10 mouse cellular contexts compared by ENCODE assay signal in the genomic region with DNA sequence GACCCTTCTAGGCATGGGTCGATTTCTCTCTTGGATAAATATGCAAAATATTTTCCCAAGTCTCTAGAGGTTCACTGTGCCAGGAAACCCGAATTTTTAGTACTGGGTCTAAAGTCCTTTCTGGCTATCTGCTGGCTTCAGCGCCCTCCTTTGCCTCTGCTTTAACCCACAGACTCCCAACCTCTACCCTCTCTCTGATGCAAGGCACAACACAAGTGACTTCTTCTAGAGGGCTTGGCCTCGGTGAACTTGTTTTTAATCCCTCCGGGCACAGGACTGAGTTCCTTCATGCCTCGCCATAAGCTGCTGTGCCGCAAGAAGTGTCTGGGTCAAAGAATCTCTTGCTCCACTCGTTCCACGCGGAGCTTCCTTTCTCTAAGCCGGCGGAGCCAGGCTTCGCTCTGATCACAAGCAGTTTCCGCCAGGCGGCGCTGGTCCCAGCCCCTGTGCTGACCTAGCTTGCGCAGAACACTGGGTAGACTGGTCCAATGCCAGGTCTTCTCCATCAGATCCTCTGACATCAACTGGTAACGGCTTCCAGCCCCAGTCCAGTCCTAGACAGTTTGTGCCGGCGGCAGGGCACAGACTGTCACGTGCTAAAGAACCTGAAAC. TPM values are rescaled to one million over a fixed set of nuclear protein-coding genes. Genes with fewer than 3 reads are reported as not detected.
A peak's percentile ranks its signal among the peaks of the same experiment; 100 is the strongest.
DNase-seq lines count a peak whose midpoint lies in the region; ATAC-seq and TF ChIP-seq lines count a peak whose summit lies in the region.
"Had no signal": no experiment of that assay in that cellular context is flagged by ENCODE, and none has a peak within 500 bp of the region (broad histone marks: within the 10 kb centered on the region; RNA-seq: fewer than 3 reads in every experiment).

No protein-coding gene starts in this region.

- TF ChIP-seq EP300 in heart, postnatal 0 days (IDR thresholded peaks at IDR 0.05; ENCODE audit: low read depth) = no peak

- no peaks in the 10 kb centered on the region for H3K9me3 ChIP-seq in embryonic facial prominence, embryonic 14.5 days (ENCODE audit: control insufficient read depth, low read length)
- no peaks in the 10 kb centered on the region for H3K9me3 ChIP-seq in heart, postnatal 0 days (replicated peaks; ENCODE audit: control insufficient read depth, low read length)

- no peaks in the 10 kb centered on the region for H3K36me3 ChIP-seq in embryonic facial prominence, embryonic 14.5 days (ENCODE audit: control insufficient read depth, insufficient read depth, low read length)
- H3K36me3 ChIP-seq in heart, postnatal 0 days (replicated peaks; ENCODE audit: control insufficient read depth, insufficient read depth, low read length) = no peaks in the 10 kb centered on the region
- no peaks in the 10 kb centered on the region for H3K36me3 ChIP-seq in liver, adult 2 months (ENCODE audit: control insufficient read depth, insufficient read depth, low read length)
- H3K36me3 ChIP-seq: G1E had no signal

- peak overlapping the region; percentile 97 for H3K4me2 ChIP-seq in embryonic facial prominence, embryonic 14.5 days (ENCODE audit: low read depth, low read length)
- no peak overlapping the region for H3K4me2 ChIP-seq in heart, postnatal 0 days (ENCODE audit: low read depth, low read length)

- peak overlapping the region; percentile 50 for H3K4me3 ChIP-seq in embryonic facial prominence, embryonic 14.5 days (ENCODE audit: low read depth, low read length)
- no peak overlapping the region for H3K4me3 ChIP-seq in heart, postnatal 0 days (ENCODE audit: low read depth, low read length)
- no peak overlapping the region for H3K4me3 ChIP-seq in liver, adult 2 months (ENCODE audit: insufficient read depth, low read depth, low read length)
- H3K4me3 ChIP-seq: myocyte had no signal

- peak; percentile 42 for ATAC-seq in embryonic facial prominence, embryonic 14.5 days (ENCODE audit: low read depth)
- ATAC-seq in heart, postnatal 0 days (ENCODE audit: insufficient read depth, low read depth) = no peak
- ATAC-seq in erythroblast, adult 5-6 weeks (replicated peaks; ENCODE audit: low FRiP score, poor library complexity, severe bottlenecking) = no peak

- WGBS in embryonic facial prominence, embryonic 14.5 days = 2% methylated on average over 21 of the region's 21 CpGs
- WGBS in heart, postnatal 0 days = 2% methylated on average over 21 of the region's 21 CpGs
- 3% methylated on average over 21 of the region's 21 CpGs for WGBS in liver, adult 2 months

- TF ChIP-seq POLR2A in liver, adult 2 months (IDR thresholded peaks at IDR 0.05; ENCODE audit: extremely low read depth, insufficient read depth, low read length) = no peak

- H3K27ac ChIP-seq in embryonic facial prominence, embryonic 14.5 days (replicated peaks; ENCODE audit: low read depth, low read length) = no peak overlapping the region
- H3K27ac ChIP-seq in heart, postnatal 0 days (ENCODE audit: low read depth) = no peak overlapping the region
- no peak overlapping the region for H3K27ac ChIP-seq in liver, adult 2 months (replicated peaks; ENCODE audit: insufficient read depth, low read depth, low read length)

- peak; percentile 43 for DNase-seq in thymus, postnatal 4 days
- DNase-seq in thymus, postnatal 10 days (ENCODE audit: low spot score in 2 of 2) = no peak
- DNase-seq in embryonic facial prominence, embryonic 14.5 days (ENCODE audit: low spot score) = peak; percentile 71
- no peak for DNase-seq in heart, postnatal 0 days (ENCODE audit: low spot score)
- peak; percentile 49 to 57 for DNase-seq in kidney, postnatal 25 days
- peak; percentile 15 for DNase-seq in liver, adult 2 months (ENCODE audit: extremely low read depth, low read depth, low spot score)
- DNase-seq in ovary, postnatal 14 days (ENCODE audit: low spot score) = peak; percentile 13

- H3K9ac ChIP-seq in embryonic facial prominence, embryonic 14.5 days (ENCODE audit: low read depth, low read length) = no peak overlapping the region
- no peak overlapping the region for H3K9ac ChIP-seq in heart, postnatal 0 days (replicated peaks; ENCODE audit: low read depth, low read length)
- no peak overlapping the region for H3K9ac ChIP-seq in liver, adult 2 months (ENCODE audit: low read depth, low read length)

- H3K79me2 ChIP-seq in liver, adult 2 months (ENCODE audit: control insufficient read depth, insufficient read depth, low read length) = no peaks in the 10 kb centered on the region

- peak; percentile 29 for TF ChIP-seq CTCF in heart, postnatal 0 days (IDR thresholded peaks at IDR 0.05; ENCODE audit: low read depth)
- TF ChIP-seq CTCF in liver, adult 2 months (IDR thresholded peaks at IDR 0.05; ENCODE audit: low read depth, low read length) = peak; percentile 29

- peaks cover 9% of the 10 kb centered on the region; the same call in 1 of the 2 replicates for H3K4me1 ChIP-seq in embryonic facial prominence, embryonic 14.5 days (ENCODE audit: control insufficient read depth, insufficient read depth, low read length)
- no peaks in the 10 kb centered on the region; the same call in 1 of the 2 replicates for H3K4me1 ChIP-seq in heart, postnatal 0 days (ENCODE audit: control insufficient read depth, insufficient read depth)
- no peaks in the 10 kb centered on the region for H3K4me1 ChIP-seq in liver, adult 2 months (ENCODE audit: control insufficient read depth, insufficient read depth, low read length)

- peaks cover 51% of the 10 kb centered on the region for H3K27me3 ChIP-seq in embryonic facial prominence, embryonic 14.5 days (replicated peaks; ENCODE audit: control insufficient read depth, insufficient read depth, low read length)
- H3K27me3 ChIP-seq in heart, postnatal 0 days (ENCODE audit: control insufficient read depth, insufficient read depth, low read length) = peaks cover 51% of the 10 kb centered on the region
- H3K27me3 ChIP-seq in liver, adult 2 months (ENCODE audit: control insufficient read depth, insufficient read depth, low read length) = peaks cover 15% of the 10 kb centered on the region

RNA-seq across cellular contexts. Expression of a gene that starts 0.8 kb away (rescaled TPM):
- polyA plus RNA-seq in embryonic facial prominence, embryonic 14.5 days (2014; fragmentation: Nextera tagmentation; extraction: Ambion mirVana) = 2.1 and 3.3 TPM in 2 replicates
- not detected in 2 replicates for total RNA-seq in heart, postnatal 0 days (2014; rRNA removed; ENCODE audit: low replicate concordance)
- polyA plus RNA-seq in heart, postnatal 0 days (2015; fragmentation: Nextera tagmentation; extraction: Ambion mirVana) = not detected in 2 replicates
- not detected in 2 replicates for total RNA-seq in liver, adult 2 months (2014; rRNA removed)
- not detected in 2 replicates for polyA plus RNA-seq in liver, adult 2 months (2012; rRNA removed)
- not detected in 2 replicates for total RNA-seq in erythroblast, adult 5-6 weeks (2015; ENCODE audit: low replicate concordance)
- total RNA-seq in erythroblast, adult 5-6 weeks (2017; ENCODE audit: low replicate concordance) = 1.5 TPM in 1 of 2 replicates, not detected in the other
- polyA plus RNA-seq: G1E, myocyte had no signal

Comparison
In these comparisons a context has a peak if more than half of its experiments do, and no peak if none do; other contexts are left out.
1. DNase-seq: peak in thymus, postnatal 4 days (single experiment), embryonic facial prominence, embryonic 14.5 days (single experiment), kidney, postnatal 25 days (2 of 2), liver, adult 2 months (single experiment) and ovary, postnatal 14 days (single experiment); none in thymus, postnatal 10 days (0 of 2) and heart, postnatal 0 days (single experiment).